ENCODE assay signal across 8 mouse cellular contexts in the genomic region with DNA sequence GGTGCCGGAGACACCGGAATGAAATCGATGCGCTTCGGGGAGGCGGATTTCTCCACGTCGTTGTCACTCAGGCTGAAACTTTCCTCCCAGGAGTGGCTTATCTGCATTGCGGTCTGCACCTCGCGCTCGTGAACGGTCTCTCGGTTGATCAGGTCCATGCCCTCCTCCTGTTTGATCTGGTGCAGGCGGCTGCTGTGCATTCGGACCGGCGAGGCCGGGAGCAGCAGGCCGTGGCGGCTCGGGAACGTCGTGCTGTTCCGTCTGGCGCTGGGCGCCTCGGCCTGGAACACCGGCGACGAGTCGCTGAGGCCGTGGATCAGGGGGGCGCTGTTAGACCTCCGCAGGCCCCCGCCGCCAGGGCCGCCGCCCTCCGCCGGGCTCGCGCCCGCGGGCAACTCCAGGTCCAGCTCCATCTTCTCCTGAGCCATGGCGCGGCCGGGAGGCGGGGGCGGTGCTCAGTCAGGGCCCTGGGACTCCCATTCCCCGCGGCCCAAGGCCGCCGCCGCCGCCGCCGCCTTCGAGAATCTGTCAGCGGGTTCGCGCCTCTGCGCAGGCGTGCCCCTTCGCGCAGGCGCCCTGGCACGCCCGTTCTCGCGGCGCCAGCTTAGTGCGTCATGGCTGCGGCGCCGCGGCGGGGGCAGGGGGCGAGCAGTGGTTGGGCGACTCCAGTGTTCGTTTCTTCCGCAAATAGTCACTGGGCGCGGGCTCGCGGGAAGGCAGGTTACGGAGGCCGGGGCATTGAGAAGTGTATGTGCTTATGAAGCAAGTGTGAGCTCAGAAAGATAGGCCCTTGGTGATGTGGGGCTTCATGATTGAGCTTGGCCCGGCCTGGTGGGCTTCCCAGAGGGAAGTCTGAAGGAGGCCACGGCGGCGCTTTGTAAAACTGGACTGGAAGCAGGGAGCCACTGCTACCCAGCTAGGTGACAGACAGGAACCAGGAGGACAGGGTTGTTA. TPM values are rescaled to one million over a fixed set of nuclear protein-coding genes. Genes with fewer than 3 reads are reported as not detected.
DNase-seq lines count a peak whose midpoint lies in the region; ATAC-seq lines count a peak whose summit lies in the region.

A gene (minus strand): TSS at position 428 of the 954 bp plus-strand sequence.

- peak; percentile 98 for DNase-seq in Muller cell, postnatal 12 days (ENCODE audit: inconsistent ontology term)
- peak; percentile 92 for DNase-seq in cerebellum, adult 9-11 months
- DNase-seq in frontal cortex, postnatal 10 days (ENCODE audit: low spot score in 2 of 2), result peak; percentile 88 to 91
- DNase-seq in layer of hippocampus, postnatal 14 days (ENCODE audit: low spot score in 2 of 2), result peak; percentile 92 to 93
- DNase-seq in lung, postnatal 14 days, result peak; percentile 88
- DNase-seq in retina, adult 2 months (ENCODE audit: low read depth, low spot score), result peak; percentile 86
- peak; percentile 92 to 93 for DNase-seq in thymus, postnatal 36 days

- H3K4me3 ChIP-seq in hindbrain, embryonic 12.5 days, result peak within 1 kb of the TSS; percentile 80

- ATAC-seq in hindbrain, embryonic 12.5 days (ENCODE audit: low FRiP score), result peak; percentile 96

- H3K4me2 ChIP-seq in hindbrain, embryonic 12.5 days (replicated peaks), result peak within 1 kb of the TSS; percentile 70

- 0 out of 2 replicates have a peak, but pooled peaks cover 4% of the 10 kb centered on the region for H3K36me3 ChIP-seq in hindbrain, embryonic 12.5 days

- H3K4me1 ChIP-seq in hindbrain, embryonic 12.5 days, result peaks cover 10% of the 10 kb centered on the region

- under 1% methylated on average over 90 of the region's 92 CpGs for WGBS in hindbrain, embryonic 12.5 days

- peak within 1 kb of the TSS; percentile 93 for H3K9ac ChIP-seq in hindbrain, embryonic 12.5 days

- H3K27me3 ChIP-seq in hindbrain, embryonic 12.5 days, result no peaks in the 10 kb centered on the region

- H3K9me3 ChIP-seq in hindbrain, embryonic 12.5 days (replicated peaks), result no peaks in the 10 kb centered on the region

- H3K27ac ChIP-seq in hindbrain, embryonic 12.5 days, result peak within 1 kb of the TSS; percentile 97

RNA-seq across cellular contexts. Expression of the gene that starts here (rescaled TPM):
- polyA plus RNA-seq in hindbrain, embryonic 12.5 days (2016; fragmentation: Nextera tagmentation; extraction: Ambion mirVana), result 66.4 and 69.6 TPM in 2 replicates
- 10 to 100 TPM; 34.2 to 34.4 TPM for total RNA-seq in layer of hippocampus, postnatal 14 days (2021)

Comparison
In these comparisons a context has a peak if more than half of its experiments do, and no peak if none do; other contexts are left out.
1. Peak in every context shown above with its lines: DNase-seq, ATAC-seq, H3K4me3 ChIP-seq and H3K27ac ChIP-seq.